Mouse (Mus musculus) embryonic stem cell, embryonic (primary cell): ENCODE data around the gene Lrrc9.

Experiments
- CTCF ChIA-PET, 4 experiments: fragments of 300-600 bp in 2 of 4; fragments of 350-600 bp in 2 of 4; sonication (Branson Sonifier 250); formaldehyde crosslinking; loops; one replicate each; lab custom pipeline; 2022; ENCODE audit warnings: inconsistent platforms in 2 of 4; lab: Charles Lee
- POLR2A ChIA-PET, 4 experiments: fragments of 300-600 bp in 2 of 4; fragments of 350-600 bp in 2 of 4; sonication (Branson Sonifier 250); formaldehyde crosslinking; loops; one replicate each; lab custom pipeline; 2022; ENCODE audit warnings: antibody characterized with exemption in 4 of 4, inconsistent platforms in 1 of 4; lab: Charles Lee

The Lrrc9 gene

GRCm38 (mm10) chr12:72519855-72520254 lies 78.2 kb downstream of the Lrrc9 start:
- POLR2A ChIA-PET: no interaction called here
- CTCF ChIA-PET: interaction anchor here in 1 of 4 experiments (1.6 kb wide), 1 partner anchor 58 kb away, joined by 5 read pairs; no protein-coding TSS in a partner anchor

GRCm38 (mm10) chr12:72520645-72521044 lies 79.0 kb downstream of the Lrrc9 start:
- CTCF ChIA-PET: interaction anchor here (0.5 to 1.6 kb wide), 21 partner anchors 9 to 1091 kb away, joined by 3 to 7 read pairs (median 3); partner anchors contain the start of gene Pcnx4 (in 1 of the 4)
- POLR2A ChIA-PET: interaction anchor here in 2 of 4 experiments (0.6 to 0.9 kb wide), 2 partner anchors 15 to 19 kb away, joined by 3 to 4 read pairs; no protein-coding TSS in a partner anchor

- POLR2A ChIA-PET: no interaction called here
Observed at GRCm38 (mm10) chr12:72525588-72525987, 83.9 kb downstream of the Lrrc9 start.

GRCm38 (mm10) chr12:72532303-72532702 lies 90.6 kb downstream of the Lrrc9 start:
- POLR2A ChIA-PET: interaction anchor here in 1 of 4 experiments (0.9 kb wide), 1 partner anchor 156 kb away, joined by 3 read pairs; no protein-coding TSS in a partner anchor
- CTCF ChIA-PET: interaction anchor here in 2 of 4 experiments (0.5 to 0.7 kb wide), 2 partner anchors 129 to 502 kb away, joined by 3 to 5 read pairs; no protein-coding TSS in a partner anchor

More at GRCm38 (mm10) chr12:72525588-72525987, 83.9 kb downstream of the Lrrc9 start:
- CTCF ChIA-PET: no interaction called here

GRCm38 (mm10) chr12:72533986-72534385 lies 92.3 kb downstream of the Lrrc9 start:
- POLR2A ChIA-PET: interaction anchor here in 1 of 4 experiments (1.6 kb wide), 1 partner anchor 11 kb away, joined by 3 read pairs; no protein-coding TSS in a partner anchor
- CTCF ChIA-PET: no interaction called here

GRCm38 (mm10) chr12:72535599-72535998 lies 93.9 kb downstream of the Lrrc9 start:
- CTCF ChIA-PET: interaction anchor here in 2 of 4 experiments (0.6 to 1.4 kb wide), 3 partner anchors 15 to 287 kb away, joined by 3 to 4 read pairs (median 3); no protein-coding TSS in a partner anchor
- POLR2A ChIA-PET: interaction anchor here in 2 of 4 experiments (0.8 to 0.9 kb wide), 3 partner anchors 15 to 115 kb away, joined by 3 to 8 read pairs (median 4); no protein-coding TSS in a partner anchor

GRCm38 (mm10) chr12:72536021-72536597 lies 94.4 kb downstream of the Lrrc9 start, which contains the start of gene Pcnx4:
Pcnx4 (plus strand) TSS chr12:72536383.
- ChIA-PET CTCF (interaction anchor here in 2 of 4 experiments (0.6 to 1.4 kb wide), 3 partner anchors 16 to 287 kb away, joined by 3 to 4 read pairs (median 3); no protein-coding TSS in a partner anchor), POLR2A (interaction anchor here in 2 of 4 experiments (0.8 to 0.9 kb wide), 3 partner anchors 15 to 114 kb away, joined by 3 to 8 read pairs (median 4); no protein-coding TSS in a partner anchor)

- CTCF ChIA-PET: interaction anchor here in 1 of 4 experiments (0.7 kb wide), 1 partner anchor 117 kb away, joined by 3 read pairs; no protein-coding TSS in a partner anchor
- POLR2A ChIA-PET: interaction anchor here in 2 of 4 experiments (0.8 to 1.1 kb wide), 2 partner anchors 13 to 195 kb away, joined by 3 read pairs; no protein-coding TSS in a partner anchor
Observed at GRCm38 (mm10) chr12:72538571-72538970, 96.9 kb downstream of the Lrrc9 start.

- ChIA-PET POLR2A (interaction anchor here in 2 of 4 experiments (0.6 to 1.2 kb wide), 3 partner anchors 10 to 103 kb away, joined by 3 to 4 read pairs (median 3); no protein-coding TSS in a partner anchor), CTCF (no interaction called here)
Observed at GRCm38 (mm10) chr12:72554347-72554746, 112.7 kb downstream of the Lrrc9 start.

- ChIA-PET CTCF (no interaction called here), POLR2A (interaction anchor here in 1 of 4 experiments (1.1 kb wide), 1 partner anchor 10 kb away, joined by 3 read pairs; no protein-coding TSS in a partner anchor)
Observed at GRCm38 (mm10) chr12:72564281-72564795, 122.7 kb downstream of the Lrrc9 start.
